Mouse (Mus musculus): ENCODE measurements at regions not wholly inside any gene's neighbourhood (a gene's known extent, or its start where the extent isn't known, plus 50 kb on each side); places are given as distances from the start of the nearest gene placed in this dataset.
A peak's percentile ranks its signal among the peaks of the same experiment; 100 is the strongest.

GRCm38 (mm10) chr13:75204417-75204816, 114.8 kb downstream of the Pcsk1 start:
- DNase-seq (ENCODE audit: low spot score): no peak

GRCm38 (mm10) chr13:75223944-75224343, 134.3 kb downstream of the Pcsk1 start:
- no peak for DNase-seq (ENCODE audit: low spot score)

- no peak for DNase-seq (ENCODE audit: low spot score)
These were observed 136.1 kb downstream of the Pcsk1 start for GRCm38 (mm10) chr13:75225581-75226297.

- peak; percentile 22 for DNase-seq (ENCODE audit: low spot score)
These were observed 138.1 kb downstream of the Pcsk1 start for GRCm38 (mm10) chr13:75227616-75228277.

- peak; percentile 3 for DNase-seq (ENCODE audit: low spot score)
These were observed 146.8 kb downstream of the Pcsk1 start for GRCm38 (mm10) chr13:75236424-75236823.
